Mouse (Mus musculus): ENCODE results near the gene Pik3r1. TPM values are rescaled to one million over a fixed set of nuclear protein-coding genes. Genes with fewer than 3 reads are reported as not detected.

Gene Pik3r1
- total RNA-seq, 2 experiments from 2014 or later = 81.9 to 94.1 TPM

DNA sequence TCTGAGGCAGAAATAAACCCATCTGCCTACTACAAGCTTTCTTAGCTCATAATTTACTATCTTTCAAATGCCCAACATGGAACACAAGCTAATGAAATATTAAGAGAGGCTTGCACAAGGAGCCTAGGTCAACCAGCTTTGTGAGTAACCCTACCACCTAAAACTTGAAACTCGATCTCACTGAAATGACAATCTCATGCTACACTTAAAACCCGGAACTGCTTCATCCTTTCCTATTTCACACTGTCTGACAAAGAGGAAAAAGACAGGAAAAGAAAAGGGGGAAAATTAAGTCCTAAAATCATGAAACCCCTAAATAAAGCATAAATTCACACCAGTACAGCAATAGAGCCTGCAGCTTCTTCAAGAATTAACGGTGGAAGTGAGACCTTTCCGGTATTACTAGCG lies 1.4 kb downstream of the Pik3r1 start:
- DNase-seq = no peak

GRCm38 (mm10) chr13:101765976-101766375 lies 2.0 kb downstream of the Pik3r1 start:
- no peak for DNase-seq

DNA sequence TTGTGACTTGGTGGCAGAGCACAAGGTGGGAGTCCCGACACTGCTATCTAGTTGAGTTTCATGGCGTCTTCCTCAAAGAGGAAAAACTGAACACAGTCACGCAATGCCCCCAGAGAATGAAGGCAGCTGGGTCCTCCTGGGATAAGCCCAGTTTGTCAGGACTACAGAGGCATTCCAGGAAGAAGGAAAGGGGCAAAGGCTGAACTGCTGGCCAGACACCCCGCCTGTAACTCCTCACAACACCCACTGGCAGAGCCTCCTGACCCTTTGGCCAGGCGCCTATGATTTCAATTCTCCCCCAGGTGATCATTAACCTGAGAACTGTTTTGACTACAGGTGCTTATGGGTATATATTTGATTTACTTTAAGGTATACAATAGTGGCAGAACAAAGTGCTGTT lies 3.9 kb downstream of the Pik3r1 start:
- no peak for DNase-seq

DNA sequence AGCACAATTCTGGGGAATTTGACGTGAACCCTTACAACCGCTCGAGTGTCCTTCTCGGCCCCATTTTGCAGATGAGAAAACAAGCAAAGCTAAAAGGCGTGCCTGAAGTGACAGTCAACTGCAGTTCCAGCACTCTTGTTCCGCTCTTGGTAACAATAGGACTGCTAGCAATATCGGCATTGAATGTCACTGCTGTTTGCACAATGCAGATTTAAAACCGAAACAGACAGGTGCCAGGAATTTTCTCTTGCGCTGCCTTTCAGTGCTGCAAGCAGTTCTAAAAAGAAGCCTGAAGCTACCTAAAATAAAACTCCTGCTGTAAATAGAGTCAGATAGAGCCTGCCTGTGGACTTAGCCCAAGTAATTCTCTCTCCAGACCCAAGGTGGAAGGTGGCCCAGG lies 4.3 kb downstream of the Pik3r1 start:
- DNase-seq = no peak

- no peak for DNase-seq
Observed at GRCm38 (mm10) chr13:101763149-101763548, 4.9 kb downstream of the Pik3r1 start.

DNA sequence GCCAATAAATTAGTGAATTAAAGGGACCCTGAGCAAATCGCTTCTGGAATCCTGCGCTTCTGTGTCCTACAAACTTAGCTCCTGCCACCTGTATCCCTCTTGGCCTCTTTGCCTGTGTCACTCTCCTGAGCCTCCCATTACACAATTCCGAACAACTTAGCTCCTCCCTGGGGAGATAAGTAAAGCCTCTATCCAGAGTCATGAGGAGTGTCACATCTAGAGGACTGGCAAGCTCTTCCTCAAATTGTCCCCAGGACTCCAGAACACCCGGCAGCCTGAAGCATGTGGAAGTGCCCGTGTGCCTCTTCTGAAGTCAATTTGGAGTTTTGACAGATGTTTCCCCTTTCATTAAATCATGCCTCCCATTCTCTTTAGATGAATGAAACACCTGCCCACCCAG lies 6.4 kb downstream of the Pik3r1 start:
- DNase-seq = no peak

GRCm38 (mm10) chr13:101760953-101761352 lies 7.1 kb downstream of the Pik3r1 start:
- no peak for DNase-seq

- no peak for DNase-seq
Observed at GRCm38 (mm10) chr13:101760001-101760687, 7.9 kb downstream of the Pik3r1 start.

DNA sequence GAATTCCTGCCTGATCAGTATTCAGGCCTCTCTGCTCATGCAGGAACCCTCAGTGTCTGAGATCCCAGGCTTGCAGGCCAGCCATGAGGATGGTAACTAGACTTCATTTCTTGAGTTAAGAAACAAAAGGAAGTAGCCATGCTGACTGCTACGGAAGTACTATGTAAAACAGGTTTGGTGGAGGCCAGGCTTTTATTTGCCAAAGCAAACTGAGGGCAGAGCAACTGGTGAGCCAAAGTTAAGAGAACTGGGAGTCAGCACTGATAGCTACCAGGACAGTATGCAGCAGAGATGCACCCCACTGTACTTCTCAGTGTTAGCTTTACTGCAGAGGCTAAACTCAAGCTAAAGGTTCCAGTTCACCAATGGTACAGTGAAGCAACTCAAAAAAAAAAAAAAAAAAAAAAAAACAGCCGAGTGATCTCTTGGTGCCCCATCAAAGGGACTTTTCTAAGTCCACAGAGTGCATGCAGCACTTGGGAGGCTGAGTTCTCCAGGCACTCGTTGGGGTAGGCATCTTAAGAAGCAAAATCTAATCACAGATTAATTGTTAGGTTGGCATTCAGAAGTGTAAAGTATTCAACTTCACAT lies 8.6 kb downstream of the Pik3r1 start:
- no peak for DNase-seq

GRCm38 (mm10) chr13:101757801-101758422 lies 10.1 kb downstream of the Pik3r1 start:
- no peak for DNase-seq

GRCm38 (mm10) chr13:101755228-101755627 lies 12.8 kb downstream of the Pik3r1 start:
- no peak for DNase-seq

DNA sequence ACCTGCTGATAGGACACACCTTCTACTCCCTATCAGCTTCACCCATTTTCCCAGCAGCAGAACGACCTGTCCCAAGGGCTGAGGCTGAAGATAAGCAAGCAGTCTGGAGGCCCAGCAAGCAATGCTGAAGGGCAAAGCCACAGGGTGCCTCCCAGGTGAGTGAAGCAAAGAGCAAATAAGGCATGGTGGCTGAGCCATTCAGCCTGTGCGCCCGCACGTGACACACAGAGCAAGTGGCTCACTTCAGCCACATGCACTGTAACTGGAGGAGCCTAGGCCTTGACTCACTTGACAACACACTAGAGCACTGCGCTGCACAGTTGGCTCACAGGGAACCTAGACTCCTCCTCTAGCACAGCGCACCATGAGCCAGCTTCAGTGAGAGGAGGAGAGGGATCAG lies 14.4 kb downstream of the Pik3r1 start:
- no peak for DNase-seq

DNA sequence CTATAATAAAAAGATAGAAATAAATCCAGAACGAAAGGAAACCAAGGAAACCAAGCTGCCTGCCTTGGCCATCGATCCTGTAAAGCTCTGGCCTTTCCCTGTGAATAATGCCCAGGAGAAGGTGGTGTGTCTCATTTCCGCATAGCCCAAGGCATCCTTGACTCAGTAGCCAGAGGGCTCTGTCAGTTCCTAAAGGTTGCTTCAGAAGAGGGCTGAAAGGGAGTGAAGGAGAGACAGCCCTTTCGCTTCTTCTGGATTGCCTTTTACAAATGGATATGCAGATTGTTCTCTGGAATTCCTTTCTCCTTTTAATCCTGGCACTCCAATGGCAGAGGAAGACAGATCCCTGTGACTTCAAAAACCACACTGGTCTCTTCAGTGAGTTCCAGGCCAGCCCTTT lies 16.2 kb downstream of the Pik3r1 start:
- DNase-seq = no peak

GRCm38 (mm10) chr13:101746012-101746595 lies 21.9 kb downstream of the Pik3r1 start:
- DNase-seq = no peak

GRCm38 (mm10) chr13:101744943-101745342 lies 23.1 kb downstream of the Pik3r1 start:
- no peak for DNase-seq

DNA sequence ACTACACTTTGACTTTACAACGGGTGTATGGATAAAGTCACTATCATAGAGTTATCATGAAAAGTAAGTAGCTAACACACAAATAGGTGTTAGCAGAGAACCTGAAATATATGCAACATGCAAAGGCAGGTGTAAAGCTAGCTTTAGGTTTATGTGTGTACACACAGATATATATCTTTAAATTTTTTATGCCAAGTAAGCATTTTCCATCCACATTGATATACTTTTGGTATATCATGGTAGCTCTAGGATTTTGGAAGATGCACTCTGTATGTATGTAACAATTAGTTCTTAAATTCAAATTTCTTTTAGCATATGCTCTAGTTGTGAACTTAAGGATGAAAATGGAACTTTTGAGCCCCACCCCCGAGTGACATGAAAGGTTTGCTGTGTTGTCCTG lies 24.0 kb downstream of the Pik3r1 start:
- DNase-seq = no peak

- no peak for DNase-seq
Observed at GRCm38 (mm10) chr13:101743247-101743646, 24.8 kb downstream of the Pik3r1 start.

DNA sequence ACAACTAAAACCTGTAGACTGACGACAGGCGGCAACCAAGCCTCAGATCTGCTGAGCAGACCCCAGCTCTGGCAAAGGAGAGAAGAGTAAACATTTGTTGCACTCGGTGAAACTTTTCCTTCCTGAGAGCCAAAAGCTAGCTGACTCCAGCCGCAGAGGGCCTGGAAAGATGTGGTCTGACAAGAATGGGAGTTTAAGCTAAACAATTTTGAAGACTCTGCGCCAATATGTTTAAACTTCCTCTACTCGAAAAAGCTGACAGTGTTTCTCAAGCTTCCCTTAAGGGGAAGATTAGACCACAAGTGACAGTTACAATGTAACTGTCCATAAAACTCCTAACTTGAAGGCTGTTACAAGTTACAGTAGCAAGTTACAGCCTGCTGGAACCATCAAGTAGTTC lies 25.4 kb downstream of the Pik3r1 start:
- no peak for DNase-seq

DNA sequence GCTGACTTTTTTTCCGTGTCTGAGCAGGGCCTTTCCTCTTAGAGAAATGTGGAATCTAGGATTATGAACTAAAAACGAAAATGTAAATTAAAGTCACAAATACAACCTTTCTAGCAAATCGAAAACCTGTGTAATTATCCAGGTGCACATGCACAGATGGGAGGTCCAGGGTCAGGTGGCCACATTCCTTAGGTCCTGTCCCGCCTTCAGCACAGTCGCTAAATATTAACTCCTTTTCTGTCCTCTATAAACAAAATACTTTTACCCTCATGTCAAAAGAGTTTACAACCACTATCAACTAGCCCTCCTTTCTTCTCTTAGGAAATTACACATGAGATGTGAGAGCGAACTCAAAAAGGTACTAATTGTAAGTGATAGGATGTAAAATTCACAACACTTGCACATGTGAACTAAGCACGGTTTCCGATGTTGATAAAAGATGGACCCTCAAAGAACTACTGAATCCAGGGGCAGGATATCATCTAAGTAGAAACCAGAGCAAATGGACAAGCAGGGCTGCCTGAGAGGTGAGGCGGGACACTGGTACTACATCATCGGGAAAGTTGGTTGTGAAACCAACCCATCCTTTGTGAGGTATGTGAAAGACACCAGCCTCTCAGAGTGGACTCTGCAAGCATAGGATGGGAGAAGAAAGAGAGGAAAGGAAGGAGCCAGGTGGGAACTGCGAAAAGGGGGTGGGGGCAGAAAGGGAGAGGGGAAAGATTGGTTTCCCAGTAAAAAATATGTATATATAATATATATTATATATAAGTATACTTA lies 26.3 kb downstream of the Pik3r1 start:
- no peak for DNase-seq

DNA sequence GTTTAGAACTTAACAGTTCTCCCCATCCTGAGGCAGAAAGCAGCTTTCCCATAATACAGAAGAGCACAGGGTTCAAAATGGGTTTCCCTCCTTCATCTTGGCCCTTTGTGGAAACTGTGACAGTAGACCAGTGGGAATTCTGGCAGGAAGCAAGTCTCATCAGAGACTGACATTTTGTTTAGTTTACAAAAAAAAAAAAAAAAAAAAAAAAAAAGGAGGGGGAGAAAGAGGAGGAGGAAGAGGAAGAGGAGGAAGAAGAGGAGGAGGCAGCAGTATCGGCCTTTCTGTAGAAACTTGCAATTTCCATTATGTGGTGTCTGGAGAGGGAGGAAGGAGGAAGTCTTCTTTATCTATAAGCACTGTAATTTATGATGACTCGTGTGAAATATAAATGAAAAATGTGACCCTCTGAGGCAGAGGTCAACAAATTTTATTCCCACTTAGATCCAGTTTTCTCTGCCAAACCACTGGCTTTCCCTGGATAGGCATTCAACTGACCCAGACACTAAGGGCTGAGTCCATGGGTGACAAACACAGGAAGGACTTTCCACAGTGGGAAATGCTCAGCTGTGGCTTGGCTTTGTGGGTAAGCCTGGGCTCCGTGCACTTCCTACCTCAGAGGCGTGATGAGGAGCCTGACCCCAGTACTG lies 28.2 kb downstream of the Pik3r1 start:
- DNase-seq = no peak

GRCm38 (mm10) chr13:101738769-101739168 lies 29.2 kb downstream of the Pik3r1 start:
- DNase-seq = no peak
